Mouse (Mus musculus) kidney, postnatal 4 days (tissue): Measurements from ENCODE around the gene Prlr.
A peak's percentile ranks its signal among the peaks of the same experiment; 100 is the strongest.

ENCODE experiments used
- DNase-seq, 2 experiments: peaks; one replicate each; pipeline ENCODE4 v3.0.0; 2021; ENCODE audit warnings: mixed read lengths in 2 of 2

Prlr gene

DNA sequence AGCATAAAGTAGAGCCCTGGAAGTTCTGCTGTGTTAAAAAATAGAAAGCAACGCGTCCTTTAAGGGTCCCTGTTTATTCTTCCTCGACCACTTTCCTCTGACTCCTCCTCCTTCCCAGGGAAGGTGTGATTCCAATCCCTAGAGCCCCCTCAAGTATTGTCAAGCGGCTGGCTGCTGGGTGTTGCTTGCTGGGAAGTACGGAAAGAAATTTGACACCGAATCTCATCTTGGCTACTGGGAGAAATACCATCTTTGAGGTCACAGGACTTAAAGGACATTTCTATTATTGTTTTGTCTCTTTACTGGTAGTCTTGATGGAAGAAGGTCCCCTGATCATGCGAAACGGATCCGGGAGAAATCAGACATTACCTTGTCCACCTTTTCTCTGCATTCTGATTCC lies at the start of gene Prlr:
TSS of gene Prlr (plus strand) at position 156 of the 400 bp plus-strand sequence.
- no peak for DNase-seq

DNA sequence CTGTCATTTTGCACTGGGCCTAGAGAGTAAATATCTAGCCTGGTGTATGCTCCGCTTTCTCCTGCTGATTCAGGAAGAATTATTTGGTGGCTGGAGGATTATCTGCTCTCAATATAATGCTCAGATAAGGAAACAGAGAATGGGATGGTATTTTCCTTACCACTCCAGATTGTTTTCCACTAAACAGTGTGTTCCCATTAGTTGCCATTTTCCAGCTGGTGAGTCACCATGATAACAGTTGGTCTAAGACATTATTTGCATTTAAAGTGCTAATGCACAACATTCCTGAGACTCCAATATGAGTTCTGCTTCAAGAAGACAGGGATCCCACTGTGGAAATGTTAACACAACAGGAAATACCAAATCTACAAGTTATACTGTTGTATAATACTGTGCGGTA lies 43.3 kb upstream of the Prlr start:
- no peak for DNase-seq

DNA sequence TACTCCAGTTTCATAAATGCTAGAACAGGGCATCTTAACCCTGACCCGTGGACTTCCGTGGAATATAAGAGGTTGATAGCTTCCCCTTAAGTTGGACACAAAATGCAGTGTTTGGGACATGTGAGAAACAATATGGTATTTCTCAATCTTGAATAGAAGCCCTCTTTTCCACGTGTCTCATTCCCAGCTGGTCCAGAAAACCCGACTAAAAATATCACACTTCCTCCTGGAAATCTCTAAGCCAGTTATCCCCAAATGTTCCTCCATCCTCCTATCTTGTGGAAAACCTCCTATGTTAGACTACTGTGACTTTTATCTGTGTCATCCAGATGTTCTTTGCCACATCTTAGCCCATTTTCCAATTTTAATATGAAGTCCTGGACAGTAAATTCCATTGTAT lies 42.1 kb upstream of the Prlr start:
- no peak for DNase-seq

DNA sequence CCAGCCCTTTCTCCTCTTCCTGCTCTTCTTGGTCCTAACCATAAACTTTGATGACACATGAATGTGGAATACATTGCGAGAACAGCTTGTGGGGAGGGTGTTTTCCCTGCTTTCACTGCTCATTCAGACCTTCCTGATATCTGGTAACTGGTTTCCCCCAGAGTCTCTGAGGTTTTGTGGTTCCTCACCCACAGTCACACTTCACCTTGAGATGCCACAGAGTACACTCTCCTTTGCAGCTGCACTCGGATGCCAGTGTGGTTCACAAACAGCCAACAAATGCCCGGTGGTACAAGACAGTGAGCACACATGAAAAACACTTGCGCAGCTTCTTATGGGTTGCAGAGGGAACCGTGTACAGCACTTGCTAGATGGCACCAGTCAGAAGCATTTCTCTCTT lies 32.5 kb upstream of the Prlr start:
- DNase-seq = no peak

DNA sequence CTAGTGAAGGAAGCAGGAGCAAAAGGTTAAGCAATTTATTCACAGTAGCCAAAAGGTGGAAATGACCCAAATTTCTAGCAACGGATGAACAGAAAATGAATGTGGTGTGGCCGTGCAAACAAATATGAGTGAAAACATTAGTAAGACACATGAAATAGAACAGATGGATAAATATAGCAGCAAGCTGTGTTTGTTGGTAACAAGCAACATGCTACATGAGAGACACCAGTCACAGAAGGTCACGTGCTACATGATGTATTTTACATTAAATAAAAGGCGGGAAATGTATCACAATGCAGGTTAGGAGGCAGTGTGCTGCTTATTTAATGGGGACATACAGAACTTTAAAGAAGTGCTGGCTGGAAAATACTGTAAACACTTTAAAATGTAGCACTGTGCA lies 28.8 kb upstream of the Prlr start:
- DNase-seq = no peak

DNA sequence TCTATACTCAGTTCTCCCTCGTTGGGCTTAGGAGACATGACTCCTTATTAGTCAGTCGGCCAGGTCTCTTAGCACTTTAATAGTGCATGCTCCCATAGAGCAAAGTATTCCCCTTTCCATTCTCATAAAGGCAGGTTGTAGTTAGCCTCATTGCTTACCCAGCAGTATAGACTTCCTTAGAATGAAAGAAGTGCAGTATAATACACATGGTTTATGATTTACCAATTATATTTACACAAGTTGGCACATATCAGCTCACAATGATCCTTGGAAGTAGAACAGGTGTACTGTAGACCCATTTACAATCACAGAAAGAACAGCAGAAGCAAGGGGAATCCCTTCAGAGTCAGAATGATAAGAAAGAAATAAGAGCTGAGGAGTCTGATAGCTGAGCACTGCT lies 16.4 kb upstream of the Prlr start:
- no peak for DNase-seq

DNA sequence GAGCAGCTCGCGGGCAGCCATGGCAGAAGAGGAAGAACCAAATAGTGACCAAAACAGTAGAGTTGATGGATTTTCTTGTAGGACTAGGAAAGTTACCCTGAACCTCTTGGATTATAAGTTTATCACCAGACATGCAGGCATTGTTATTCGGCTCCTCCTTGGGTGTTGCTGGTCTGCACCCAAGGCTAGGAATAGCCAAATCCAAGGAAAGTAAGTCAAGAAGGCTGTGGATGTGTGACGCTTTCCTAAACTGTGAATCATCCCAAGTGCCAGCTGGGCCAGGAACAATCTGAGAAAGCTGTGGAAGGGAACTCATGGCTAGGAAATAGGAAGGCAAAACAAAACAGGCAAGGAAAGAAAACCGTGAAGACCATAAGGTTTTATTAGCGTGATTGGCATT lies 2.0 kb upstream of the Prlr start:
- no peak for DNase-seq

DNA sequence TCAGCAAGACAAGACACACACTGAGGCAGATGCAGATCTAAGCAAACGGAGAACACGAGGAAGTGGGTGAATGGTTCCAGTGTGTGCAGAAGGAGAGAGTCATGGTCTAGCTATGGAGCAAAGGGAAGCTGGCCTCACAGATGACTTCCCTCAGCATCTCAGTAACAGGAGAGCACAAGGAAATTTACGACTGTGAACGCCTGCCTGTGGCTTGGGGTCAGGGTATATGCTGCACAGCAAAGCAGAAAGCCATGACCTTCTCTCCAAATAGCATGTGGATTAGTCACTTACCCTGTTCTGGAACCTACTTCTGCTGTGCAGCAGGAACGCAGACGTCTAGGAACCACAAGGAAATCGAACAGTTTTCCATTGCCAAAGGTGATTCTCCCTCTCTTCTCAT lies 1.4 kb upstream of the Prlr start:
- DNase-seq = no peak

DNA sequence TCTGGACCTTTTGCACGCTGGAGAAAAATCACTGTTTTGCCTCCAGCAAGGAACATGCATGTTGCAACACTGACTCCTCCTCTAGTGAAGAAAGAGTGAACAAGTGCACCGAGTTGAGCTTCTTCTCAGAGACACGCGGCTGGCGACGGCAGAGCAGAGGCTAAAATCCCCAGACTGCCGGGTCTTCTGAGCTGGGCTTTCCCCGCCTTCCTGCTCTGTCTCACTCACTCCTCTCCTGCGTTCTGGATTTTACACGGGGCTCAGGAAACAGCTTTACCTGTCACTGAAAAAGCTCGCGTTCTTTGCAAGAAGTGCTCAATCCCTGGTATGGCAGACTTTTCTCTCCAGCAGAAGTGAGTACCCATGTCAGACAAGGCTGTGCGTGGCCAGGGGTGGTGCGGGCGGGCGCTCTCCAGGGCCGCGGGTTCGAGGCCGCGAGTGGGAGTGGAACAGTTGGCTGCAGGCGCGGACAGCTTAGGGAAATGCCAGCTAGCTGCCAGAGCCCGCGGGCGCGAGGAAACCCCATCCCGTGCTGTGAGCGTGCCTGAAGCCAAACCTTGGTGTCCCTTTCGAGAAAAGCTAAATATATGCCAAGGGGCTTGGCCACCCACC lies 587 bp downstream of the Prlr start:
- peak; percentile 31 to 40 for DNase-seq

DNA sequence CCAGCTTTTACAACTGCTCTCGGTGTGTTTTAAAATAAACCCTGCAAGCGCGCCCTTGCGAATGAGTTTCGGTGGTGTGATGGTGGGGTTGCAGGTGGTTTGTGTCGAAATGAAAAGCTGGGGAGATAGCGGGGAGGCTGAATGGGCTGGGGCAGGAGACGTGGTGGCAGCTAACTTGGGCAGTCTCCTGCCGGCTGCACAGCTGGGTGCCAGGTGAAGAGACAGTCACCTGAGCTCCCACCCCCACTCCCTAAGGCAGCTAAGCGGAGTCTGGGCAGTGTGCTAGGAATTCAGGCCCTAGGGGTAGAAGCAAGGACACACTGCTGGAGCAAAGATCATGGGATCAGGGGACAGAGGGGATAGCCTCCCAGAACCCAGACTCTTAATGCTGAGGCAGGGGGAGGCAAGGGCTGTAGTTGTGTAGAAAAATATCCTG lies 1.1 kb downstream of the Prlr start:
- DNase-seq = peak in 1 of 2 experiments; percentile 38

DNA sequence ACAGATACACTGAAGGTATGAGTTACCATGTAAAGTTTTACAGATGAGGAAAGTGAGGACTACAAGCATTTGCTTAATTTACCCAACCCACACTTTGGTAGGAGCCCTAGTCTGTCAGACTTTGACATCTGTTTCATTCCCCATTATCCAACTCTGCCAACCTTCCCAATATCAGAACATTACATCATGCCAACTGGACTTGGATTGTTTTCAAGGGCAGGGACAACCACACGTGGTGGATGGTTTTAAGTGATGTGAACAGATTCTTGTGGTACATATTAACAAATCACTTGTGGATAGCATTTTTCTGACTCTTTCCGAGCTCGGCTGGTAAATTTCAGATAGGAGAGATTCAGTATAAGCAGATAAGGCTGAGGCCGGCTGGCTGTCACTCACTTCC lies 3.7 kb downstream of the Prlr start:
- no peak for DNase-seq

DNA sequence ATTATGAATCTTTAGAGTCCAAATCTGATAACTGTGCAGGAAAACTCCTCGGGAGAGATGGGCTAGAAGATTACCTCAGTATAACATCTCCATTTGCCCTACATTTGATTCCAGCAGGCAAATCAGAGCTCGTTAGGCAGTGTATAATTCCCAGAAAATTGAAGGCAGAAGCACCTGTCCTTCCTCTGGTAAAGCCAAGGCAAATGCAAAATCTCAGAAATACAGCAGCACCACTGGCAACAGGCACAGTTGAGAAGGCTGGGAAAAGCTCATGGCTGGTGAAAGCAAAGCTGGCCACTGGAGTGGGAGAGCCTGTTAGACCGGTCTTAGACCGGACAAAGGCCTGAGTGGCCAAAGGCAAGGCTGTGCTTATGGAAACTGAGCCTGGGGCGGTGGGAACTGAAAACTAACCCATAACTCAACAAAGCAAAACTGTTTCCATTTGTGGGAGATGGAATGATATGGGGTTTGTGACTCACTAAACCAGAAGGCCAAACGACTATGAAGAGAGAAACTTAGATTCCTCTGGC lies 15.1 kb downstream of the Prlr start:
- DNase-seq = peak in 1 of 2 experiments; percentile 16

DNA sequence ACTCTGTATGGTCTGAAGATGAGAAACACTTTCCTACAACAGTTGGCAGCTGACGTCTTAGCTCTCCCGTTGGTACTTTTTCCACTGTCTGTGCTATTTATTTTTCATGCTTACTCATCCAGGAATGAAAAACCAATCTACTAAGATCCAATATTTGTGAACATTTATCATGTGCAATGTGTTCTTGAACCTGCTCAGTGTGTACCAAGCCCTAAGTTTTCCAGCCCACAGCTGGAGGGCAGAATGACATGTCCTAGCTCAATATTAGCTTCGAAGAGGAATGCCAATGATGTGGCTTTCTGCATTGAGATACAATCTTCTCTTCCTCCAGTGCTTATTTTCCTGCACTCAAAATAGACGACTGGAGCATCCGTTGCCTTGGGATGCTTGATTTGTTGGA lies 24.0 kb downstream of the Prlr start:
- DNase-seq = no peak

DNA sequence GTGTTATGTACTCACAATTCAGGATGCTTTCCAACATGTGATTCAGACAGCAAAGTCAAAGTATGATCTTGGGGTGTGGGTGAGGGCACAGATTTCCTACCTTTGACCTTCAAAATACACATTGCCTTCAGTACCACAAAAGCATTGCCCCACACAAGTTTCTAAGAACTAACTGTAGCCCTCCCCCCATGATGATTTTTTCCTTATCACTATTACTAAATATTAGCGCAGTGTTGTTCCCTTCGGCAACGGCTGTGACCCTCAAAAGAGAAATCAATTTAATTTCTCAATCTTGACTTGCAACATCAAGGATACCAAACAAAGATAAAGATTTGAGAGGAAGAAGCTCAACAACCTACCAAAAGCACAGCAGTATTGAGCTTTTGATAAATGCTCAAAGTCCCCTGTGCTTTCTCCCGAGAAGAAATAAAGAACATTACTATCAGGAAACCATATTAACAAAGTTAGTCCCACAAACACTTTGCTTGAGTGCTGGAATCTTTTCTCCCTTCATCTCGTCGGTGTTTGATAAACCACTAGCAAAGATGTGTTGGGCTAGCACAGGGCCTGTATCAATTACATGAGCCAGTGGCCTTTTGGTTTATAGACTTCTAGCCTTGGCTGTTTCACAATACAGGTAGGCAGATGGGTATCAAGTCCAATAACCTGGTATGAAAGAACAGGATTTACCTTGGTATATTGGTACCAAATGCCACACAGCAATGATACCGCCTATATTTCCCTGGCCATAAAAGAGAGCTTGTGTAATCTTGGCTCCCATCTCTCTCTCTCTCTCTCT lies 25.7 kb downstream of the Prlr start:
- no peak for DNase-seq

DNA sequence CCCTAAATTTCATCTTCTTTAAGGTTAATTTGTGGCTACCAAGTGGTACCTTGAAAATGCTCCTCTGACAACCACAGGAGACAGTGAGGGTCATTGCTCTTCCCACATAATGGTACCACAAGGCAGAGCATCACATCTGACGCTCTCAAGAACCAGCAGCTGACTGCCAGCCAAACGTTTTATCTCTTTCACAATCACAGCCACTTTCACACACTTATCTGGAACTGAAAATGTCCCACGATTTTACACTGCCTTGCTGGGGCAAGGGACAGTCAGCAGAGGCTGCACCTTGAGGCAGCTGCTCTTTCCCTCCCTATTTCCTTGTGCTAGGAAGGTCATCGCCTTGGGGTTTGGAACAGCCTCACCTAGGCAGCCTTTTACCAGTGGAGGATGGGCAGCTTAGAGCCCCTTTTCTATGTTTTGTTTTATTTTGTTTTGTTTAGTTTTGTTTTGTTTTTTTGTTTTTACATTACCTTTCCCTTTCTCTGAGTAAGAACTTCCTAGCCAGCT lies 33.3 kb downstream of the Prlr start:
- no peak for DNase-seq

DNA sequence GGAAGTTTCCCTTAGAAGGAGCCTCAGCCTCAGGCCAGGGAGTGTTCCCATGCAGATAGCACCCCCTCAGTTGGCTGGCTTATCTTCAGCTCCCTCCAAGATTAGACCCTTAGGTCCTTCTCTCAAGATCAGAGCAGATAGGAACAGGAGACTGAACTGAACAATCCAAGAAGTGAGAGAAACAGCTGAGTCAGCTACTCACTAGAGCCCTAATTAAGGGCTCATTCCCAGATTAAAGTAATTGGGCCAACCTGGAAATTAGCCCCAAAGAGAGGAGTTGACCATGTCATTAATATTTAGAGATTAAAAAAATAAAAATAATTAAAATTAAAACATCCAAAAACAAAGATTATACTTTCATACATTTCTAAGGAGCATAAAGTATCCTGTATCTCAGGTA lies 35.0 kb downstream of the Prlr start:
- no peak for DNase-seq

DNA sequence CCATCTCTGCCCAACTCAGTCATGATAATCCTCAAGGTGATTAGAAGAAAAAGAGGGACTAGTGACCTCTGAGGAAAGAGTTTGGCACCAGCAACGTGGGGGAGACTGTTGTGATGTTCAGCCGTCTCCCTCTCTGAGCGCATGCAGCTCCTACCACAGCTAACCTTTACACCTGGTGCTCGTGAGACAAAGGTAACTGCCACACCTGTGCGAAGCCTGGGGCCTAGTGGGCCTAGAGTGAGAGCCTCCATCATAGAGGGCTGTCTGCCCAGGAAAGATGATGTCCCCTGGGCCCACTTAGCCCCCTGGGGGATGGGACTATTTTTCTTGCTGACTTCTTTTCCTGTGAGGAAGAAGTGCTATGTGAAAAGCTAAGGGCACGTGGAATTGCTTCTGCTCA lies 36.2 kb downstream of the Prlr start:
- no peak for DNase-seq

DNA sequence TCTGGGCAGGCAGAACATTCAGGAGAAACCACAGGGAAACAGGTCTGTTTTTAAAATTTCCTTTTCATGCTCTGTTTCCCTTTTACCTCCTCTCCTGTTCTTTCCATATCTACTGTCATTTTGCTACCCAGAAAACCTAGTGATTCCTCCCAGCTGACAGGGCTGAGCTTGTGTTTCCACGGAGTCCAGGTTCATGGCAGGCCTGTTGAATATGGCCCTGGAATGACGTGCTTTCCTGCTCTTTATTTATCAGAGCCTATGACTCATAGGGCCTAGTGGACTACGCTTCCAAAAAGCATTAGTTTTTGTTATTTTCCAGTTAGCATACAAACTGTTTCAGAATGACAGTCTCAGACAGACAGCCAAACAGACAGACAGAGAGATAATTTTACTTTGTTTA lies 36.7 kb downstream of the Prlr start:
- no peak for DNase-seq

DNA sequence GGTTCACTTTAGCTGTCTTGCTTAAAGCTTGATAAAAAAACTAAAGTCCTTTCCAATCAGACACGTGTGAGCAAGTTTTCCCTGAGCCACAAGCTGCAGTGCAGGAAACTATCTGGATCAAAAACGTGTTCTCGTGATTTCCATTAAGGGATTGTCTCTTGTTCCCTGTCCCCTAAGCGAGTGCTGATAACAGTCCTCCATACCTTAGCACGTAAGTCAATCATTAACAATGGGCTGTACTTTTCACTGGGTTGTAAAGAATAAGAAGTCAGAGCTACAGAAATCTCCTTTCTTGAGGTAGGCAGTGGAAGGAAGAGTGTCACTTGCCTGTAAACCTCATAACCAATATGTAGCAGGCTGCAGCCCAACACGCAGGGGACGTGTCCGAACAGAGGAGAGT lies 38.7 kb downstream of the Prlr start:
- DNase-seq = no peak

DNA sequence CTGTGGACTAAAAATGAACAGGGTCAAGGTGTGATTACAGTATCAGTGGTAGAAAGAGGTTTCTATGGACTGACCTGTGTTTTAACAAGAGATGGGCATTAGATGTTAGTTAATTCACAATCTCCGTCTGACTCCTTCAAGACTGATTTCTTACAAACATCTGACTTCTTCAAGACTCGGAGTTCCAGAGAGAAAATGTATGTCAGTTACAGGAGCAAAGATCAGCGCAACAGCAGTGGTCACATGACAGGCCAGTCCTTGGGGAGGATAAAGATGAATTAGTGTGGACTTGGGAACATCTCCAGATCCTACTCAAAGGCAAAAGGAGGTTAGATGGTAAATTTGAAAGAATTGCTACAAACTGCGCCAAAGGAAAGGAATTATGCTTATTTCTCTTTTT lies 39.2 kb downstream of the Prlr start:
- no peak for DNase-seq

DNA sequence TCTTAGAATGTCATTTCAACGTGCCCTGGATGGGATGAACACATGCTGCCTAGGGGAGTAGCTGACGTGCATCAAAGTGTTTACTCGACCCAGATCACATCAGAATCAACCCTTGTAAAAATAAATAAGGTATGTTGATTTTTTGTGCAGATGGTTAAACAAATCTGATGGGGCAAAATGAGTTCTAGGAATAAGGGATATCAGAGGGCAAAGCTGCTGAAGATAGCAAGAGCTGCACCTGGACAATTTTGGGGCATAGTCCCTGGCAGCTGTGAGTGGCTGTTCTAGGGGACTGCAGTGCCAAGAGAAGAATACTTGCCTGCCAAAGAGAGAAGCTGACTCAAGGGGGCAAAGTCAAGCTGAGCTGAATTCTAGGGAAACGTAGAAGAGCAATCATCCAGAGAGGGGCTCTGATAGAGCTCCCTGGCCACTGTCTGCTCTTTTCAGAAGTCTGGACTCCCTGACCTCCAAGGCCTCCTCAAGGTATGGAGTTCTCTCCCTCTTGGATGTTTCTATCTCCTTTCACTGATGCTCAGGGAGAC lies 46.6 kb downstream of the Prlr start:
- DNase-seq = no peak

DNA sequence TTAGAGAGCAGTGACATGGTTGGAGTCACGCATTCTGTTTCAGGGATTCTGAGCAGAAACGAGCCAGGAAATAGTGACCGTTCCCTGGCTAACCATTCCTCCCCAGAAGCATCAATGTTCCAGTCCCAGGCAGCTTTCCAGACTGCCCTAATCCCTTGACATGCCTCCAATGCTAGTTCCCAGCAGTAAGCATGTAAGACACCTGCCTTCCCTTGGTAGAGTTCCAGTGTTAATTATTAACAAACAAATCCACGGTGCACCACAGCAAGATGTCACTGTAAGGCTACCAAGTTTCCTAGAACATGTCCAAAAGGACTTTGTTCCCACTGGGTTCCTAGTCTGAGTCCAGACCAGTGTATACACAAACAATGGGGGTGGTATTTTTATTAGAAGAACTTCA lies 48.7 kb downstream of the Prlr start:
- DNase-seq = peak in 1 of 2 experiments; percentile 22

DNA sequence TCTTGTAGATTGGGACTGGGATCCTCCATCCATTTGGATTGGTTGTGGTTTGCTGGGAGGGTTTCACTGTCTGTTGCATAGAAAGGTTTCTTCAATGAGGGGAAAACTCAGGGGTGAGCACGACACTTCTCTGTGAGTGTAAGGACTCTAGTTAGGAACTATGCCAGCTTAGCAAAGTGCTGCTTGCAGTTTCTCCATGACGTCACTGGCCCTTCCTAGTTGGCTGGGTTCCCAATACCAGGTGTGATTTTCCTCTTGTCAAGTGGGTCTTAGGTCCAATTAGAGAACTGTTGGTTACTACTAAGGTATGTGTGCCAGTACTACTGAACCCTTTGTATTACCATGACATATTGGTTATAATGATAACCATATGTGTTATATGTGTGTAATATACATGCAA lies 51.6 kb downstream of the Prlr start:
- no peak for DNase-seq

DNA sequence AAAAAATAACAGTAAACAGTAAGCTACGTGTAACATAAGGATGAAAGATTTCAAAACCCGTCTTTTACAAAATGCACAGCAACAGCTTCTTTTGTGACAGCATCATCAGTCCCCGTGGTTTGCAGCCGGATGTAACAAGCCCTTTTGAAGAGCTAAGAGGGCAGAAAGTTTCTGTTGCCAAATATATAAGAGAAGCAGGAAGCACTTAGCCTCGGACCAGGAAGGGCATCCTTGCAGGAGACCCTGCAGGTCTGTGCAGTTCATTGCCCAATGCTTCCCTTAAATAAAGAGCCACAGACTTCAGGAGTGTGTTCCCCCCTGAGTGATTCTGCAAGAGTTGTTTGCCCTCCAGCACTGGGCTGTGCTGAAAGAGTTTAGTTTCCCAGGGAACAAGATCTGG lies 58.9 kb downstream of the Prlr start:
- no peak for DNase-seq
